Mouse (Mus musculus): ENCODE data around the gene Foxj3. TPM values are rescaled to one million over a fixed set of nuclear protein-coding genes. Genes with fewer than 3 reads are reported as not detected.

The Foxj3 gene
- polyA plus RNA-seq, 1 experiment: not detected

DNA sequence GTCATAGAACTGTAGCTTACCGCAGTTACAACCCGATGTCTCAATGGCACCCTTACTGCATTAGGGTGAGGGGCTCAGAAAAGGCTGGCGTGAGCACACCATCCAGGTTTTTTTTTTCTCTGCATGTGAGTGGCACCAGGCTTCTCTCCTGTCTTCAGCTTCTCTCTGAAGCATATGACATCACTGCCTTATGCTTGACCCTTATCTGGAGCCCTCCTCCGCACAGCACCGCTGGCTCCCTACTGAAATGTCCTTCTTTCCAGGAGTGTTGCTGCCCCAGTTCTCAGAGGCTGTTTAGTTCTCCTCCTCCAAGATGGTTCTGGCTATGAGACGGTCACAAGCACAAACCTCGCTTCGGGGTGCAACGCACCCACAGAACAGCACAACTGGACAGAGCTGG lies 134.4 kb downstream of the Foxj3 start:
- Histone ChIP-seq H3K4me1 (ENCODE audit: control insufficient read depth, insufficient read depth, low read length) (peaks cover 14% of the 10 kb centered on the region), H3K4me3 (ENCODE audit: insufficient read depth, low read depth, low read length) (no peak overlapping the region), H3K27ac (ENCODE audit: insufficient read depth, low read depth, low read length) (no peak overlapping the region)
- TF ChIP-seq CTCF (IDR thresholded peaks at IDR 0.05; ENCODE audit: insufficient read depth, low read depth, low read length) (no peak), POLR2A (IDR thresholded peaks at IDR 0.05; ENCODE audit: insufficient read depth, low read depth, low read length) (no peak)
- WGBS: 90% methylated on average over 9 of the region's 9 CpGs

DNA sequence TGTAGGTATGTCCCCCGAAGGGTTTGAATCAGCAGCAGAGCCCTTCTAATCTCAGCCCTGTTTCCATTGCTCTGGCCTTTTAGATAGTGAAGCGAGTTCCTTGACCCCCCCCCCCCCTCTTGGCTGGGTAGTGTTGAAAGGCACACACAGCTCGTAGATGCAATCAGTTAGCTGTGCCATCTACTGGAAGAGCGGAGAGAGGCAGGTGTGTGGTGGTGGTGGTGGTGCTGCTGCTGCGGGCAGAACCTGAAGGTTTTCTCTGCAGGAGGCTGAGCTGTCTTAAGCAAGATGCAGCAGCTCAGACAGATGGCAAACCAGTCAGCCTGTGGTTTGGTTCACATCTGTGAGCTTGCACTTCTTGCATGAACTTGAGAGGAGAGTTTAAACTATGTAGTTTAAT lies 135.9 kb downstream of the Foxj3 start:
- no peak overlapping the region for H3K4me3 ChIP-seq (ENCODE audit: insufficient read depth, low read depth, low read length)
- H3K4me1 ChIP-seq (ENCODE audit: control insufficient read depth, insufficient read depth, low read length): peaks cover 13% of the 10 kb centered on the region
- TF ChIP-seq CTCF (IDR thresholded peaks at IDR 0.05; ENCODE audit: insufficient read depth, low read depth, low read length) (0 out of 2 replicates have a peak, but pooled peaks have one; percentile 22), POLR2A (IDR thresholded peaks at IDR 0.05; ENCODE audit: insufficient read depth, low read depth, low read length) (no peak)
- no peak overlapping the region for H3K27ac ChIP-seq (ENCODE audit: insufficient read depth, low read depth, low read length)
- 50% methylated on average over 5 of the region's 5 CpGs for WGBS

Other genes with a start within 250 kb of the Foxj3 start
- 690 TPM in 1 of 2 replicates, not detected in the other for gene Ybx1, start 242.4 kb upstream of the Foxj3 start, polyA plus RNA-seq (2012; ENCODE audit: insufficient read depth, insufficient read length, low replicate concordance, missing spikeins)
- gene Ppih, start 216.5 kb upstream of the Foxj3 start, polyA plus RNA-seq (2012; ENCODE audit: insufficient read depth, insufficient read length, low replicate concordance, missing spikeins): not detected in 2 replicates
- gene Ccdc30, start 121.5 kb upstream of the Foxj3 start, polyA plus RNA-seq (2012; ENCODE audit: insufficient read depth, insufficient read length, low replicate concordance, missing spikeins): not detected in 2 replicates
- not detected in 2 replicates for gene Ppcs, start 114.6 kb upstream of the Foxj3 start, polyA plus RNA-seq (2012; ENCODE audit: insufficient read depth, insufficient read length, low replicate concordance, missing spikeins)
- not detected in 2 replicates for gene Zmynd12, start 114.2 kb upstream of the Foxj3 start, polyA plus RNA-seq (2012; ENCODE audit: insufficient read depth, insufficient read length, low replicate concordance, missing spikeins)
- gene Rimkla, start 44.4 kb upstream of the Foxj3 start, polyA plus RNA-seq (2012; ENCODE audit: insufficient read depth, insufficient read length, low replicate concordance, missing spikeins): not detected in 2 replicates
- not detected in 2 replicates for gene Frg2f1, start 2.5 kb downstream of the Foxj3 start, polyA plus RNA-seq (2012; ENCODE audit: insufficient read depth, insufficient read length, low replicate concordance, missing spikeins)
- not detected in 2 replicates for gene Guca2a, start 100.7 kb downstream of the Foxj3 start, polyA plus RNA-seq (2012; ENCODE audit: insufficient read depth, insufficient read length, low replicate concordance, missing spikeins)
- not detected in 2 replicates for gene Guca2b, start 122.0 kb downstream of the Foxj3 start, polyA plus RNA-seq (2012; ENCODE audit: insufficient read depth, insufficient read length, low replicate concordance, missing spikeins)
- 55.7 TPM in 1 of 2 replicates, not detected in the other for gene Hivep3, start 196.8 kb downstream of the Foxj3 start, polyA plus RNA-seq (2012; ENCODE audit: insufficient read depth, insufficient read length, low replicate concordance, missing spikeins)